Mouse (Mus musculus): ENCODE data around the gene Olfr695. TPM values are rescaled to one million over a fixed set of nuclear protein-coding genes. Genes with fewer than 3 reads are reported as not detected.
"Not testable (repeated sequence)": the region's sequence is repeated elsewhere in the genome, so short reads cannot be mapped to it uniquely, and the experiment has no call there.

Olfr695 gene
- polyA plus RNA-seq, 1 experiment from 2014 or later: not detected

GRCm38 (mm10) chr7:106711463-106711862 is 4.7 kb downstream of the Olfr695 start:
- no peak overlapping the region for H3K27ac ChIP-seq (replicated peaks; ENCODE audit: low read depth, low read length)
- WGBS: 85% methylated on average over 6 of the region's 6 CpGs
- no peak for DNase-seq (ENCODE audit: low spot score)
- H3K4me3 ChIP-seq (ENCODE audit: low read depth, low read length): no peak overlapping the region
- no peak overlapping the region for H3K4me2 ChIP-seq (ENCODE audit: low read depth, low read length)
- H3K36me3 ChIP-seq (ENCODE audit: control insufficient read depth, insufficient read depth, low read length): no peaks in the 10 kb centered on the region
- no peaks in the 10 kb centered on the region for H3K4me1 ChIP-seq (ENCODE audit: control insufficient read depth, insufficient read depth, low read length)
- no peaks in the 10 kb centered on the region for H3K9me3 ChIP-seq (ENCODE audit: control insufficient read depth, low read length)
- H3K9ac ChIP-seq (ENCODE audit: low read depth, low read length): no peak overlapping the region
- no peak for ATAC-seq (ENCODE audit: low read depth)
- H3K27me3 ChIP-seq (replicated peaks; ENCODE audit: control insufficient read depth, insufficient read depth, low read length): no peaks in the 10 kb centered on the region

GRCm38 (mm10) chr7:106707705-106708104 is 8.5 kb downstream of the Olfr695 start:
- not testable (repeated sequence) for ATAC-seq (ENCODE audit: low read depth); H3K9me3 ChIP-seq (ENCODE audit: control insufficient read depth, low read length); H3K27me3 ChIP-seq (replicated peaks; ENCODE audit: control insufficient read depth, insufficient read depth, low read length); H3K4me3 ChIP-seq (ENCODE audit: low read depth, low read length); H3K4me2 ChIP-seq (ENCODE audit: low read depth, low read length); H3K4me1 ChIP-seq (ENCODE audit: control insufficient read depth, insufficient read depth, low read length); H3K9ac ChIP-seq (ENCODE audit: low read depth, low read length); DNase-seq (ENCODE audit: low spot score); H3K36me3 ChIP-seq (ENCODE audit: control insufficient read depth, insufficient read depth, low read length); H3K27ac ChIP-seq (replicated peaks; ENCODE audit: low read depth, low read length)
- WGBS: 95% methylated on average over 8 of the region's 10 CpGs

GRCm38 (mm10) chr7:106696891-106697290 is 19.3 kb downstream of the Olfr695 start:
- Histone ChIP-seq H3K36me3 (ENCODE audit: control insufficient read depth, insufficient read depth, low read length) (no peaks in the 10 kb centered on the region), H3K4me3 (ENCODE audit: low read depth, low read length) (no peak overlapping the region), H3K4me2 (ENCODE audit: low read depth, low read length) (no peak overlapping the region), H3K27ac (replicated peaks; ENCODE audit: low read depth, low read length) (no peak overlapping the region), H3K27me3 (replicated peaks; ENCODE audit: control insufficient read depth, insufficient read depth, low read length) (no peaks in the 10 kb centered on the region), H3K4me1 (ENCODE audit: control insufficient read depth, insufficient read depth, low read length) (no peaks in the 10 kb centered on the region), H3K9me3 (ENCODE audit: control insufficient read depth, low read length) (peaks cover 14% of the 10 kb centered on the region), H3K9ac (ENCODE audit: low read depth, low read length) (no peak overlapping the region)
- DNase-seq (ENCODE audit: low spot score) (no peak), ATAC-seq (ENCODE audit: low read depth) (no peak)
- 60% methylated on average over 1 of the region's 1 CpGs for WGBS

GRCm38 (mm10) chr7:106692976-106693375 is 23.2 kb downstream of the Olfr695 start:
- Histone ChIP-seq H3K9me3 (ENCODE audit: control insufficient read depth, low read length) (no peaks in the 10 kb centered on the region), H3K4me3 (ENCODE audit: low read depth, low read length) (no peak overlapping the region), H3K4me1 (ENCODE audit: control insufficient read depth, insufficient read depth, low read length) (no peaks in the 10 kb centered on the region), H3K27ac (replicated peaks; ENCODE audit: low read depth, low read length) (no peak overlapping the region), H3K36me3 (ENCODE audit: control insufficient read depth, insufficient read depth, low read length) (no peaks in the 10 kb centered on the region), H3K9ac (ENCODE audit: low read depth, low read length) (no peak overlapping the region), H3K27me3 (replicated peaks; ENCODE audit: control insufficient read depth, insufficient read depth, low read length) (no peaks in the 10 kb centered on the region), H3K4me2 (ENCODE audit: low read depth, low read length) (no peak overlapping the region)
- no peak for ATAC-seq (ENCODE audit: low read depth)
- no peak for DNase-seq (ENCODE audit: low spot score)
- 75% methylated on average over 3 of the region's 3 CpGs for WGBS

GRCm38 (mm10) chr7:106691714-106692113 is 24.5 kb downstream of the Olfr695 start, which contains the start of gene Olfr694:
Gene Olfr694 (minus strand): TSS chr7:106691814.
- no peaks in the 10 kb centered on the region for H3K36me3 ChIP-seq (ENCODE audit: control insufficient read depth, insufficient read depth, low read length)
- no peaks in the 10 kb centered on the region for H3K27me3 ChIP-seq (replicated peaks; ENCODE audit: control insufficient read depth, insufficient read depth, low read length)
- no peaks in the 10 kb centered on the region for H3K4me1 ChIP-seq (ENCODE audit: control insufficient read depth, insufficient read depth, low read length)
- no peak within 1 kb of the TSS for H3K9ac ChIP-seq (ENCODE audit: low read depth, low read length)
- WGBS: 94% methylated on average over 1 of the region's 1 CpGs
- no peak within 1 kb of the TSS for H3K4me2 ChIP-seq (ENCODE audit: low read depth, low read length)
- DNase-seq (ENCODE audit: low spot score) (peak; percentile 5), ATAC-seq (ENCODE audit: low read depth) (no peak)
- no peak within 1 kb of the TSS for H3K27ac ChIP-seq (replicated peaks; ENCODE audit: low read depth, low read length)
- no peak within 1 kb of the TSS for H3K4me3 ChIP-seq (ENCODE audit: low read depth, low read length)
- H3K9me3 ChIP-seq (ENCODE audit: control insufficient read depth, low read length): no peaks in the 10 kb centered on the region

- Histone ChIP-seq H3K4me1 (ENCODE audit: control insufficient read depth, insufficient read depth, low read length) (no peaks in the 10 kb centered on the region), H3K9ac (ENCODE audit: low read depth, low read length) (no peak overlapping the region), H3K36me3 (ENCODE audit: control insufficient read depth, insufficient read depth, low read length) (no peaks in the 10 kb centered on the region), H3K4me2 (ENCODE audit: low read depth, low read length) (no peak overlapping the region), H3K27ac (replicated peaks; ENCODE audit: low read depth, low read length) (no peak overlapping the region), H3K4me3 (ENCODE audit: low read depth, low read length) (no peak overlapping the region), H3K9me3 (ENCODE audit: control insufficient read depth, low read length) (no peaks in the 10 kb centered on the region), H3K27me3 (replicated peaks; ENCODE audit: control insufficient read depth, insufficient read depth, low read length) (no peaks in the 10 kb centered on the region)
- 80% methylated on average over 2 of the region's 2 CpGs for WGBS
- ATAC-seq (ENCODE audit: low read depth) (no peak), DNase-seq (ENCODE audit: low spot score) (no peak)
Observed at GRCm38 (mm10) chr7:106685382-106685781, 30.8 kb downstream of the Olfr695 start.

- no peak within 1 kb of the TSS for H3K9ac ChIP-seq (ENCODE audit: low read depth, low read length)
- ATAC-seq (ENCODE audit: low read depth): no peak
- H3K9me3 ChIP-seq (ENCODE audit: control insufficient read depth, low read length): no peaks in the 10 kb centered on the region
- no peaks in the 10 kb centered on the region for H3K27me3 ChIP-seq (replicated peaks; ENCODE audit: control insufficient read depth, insufficient read depth, low read length)
- DNase-seq (ENCODE audit: low spot score): no peak
- H3K4me3 ChIP-seq (ENCODE audit: low read depth, low read length): no peak within 1 kb of the TSS
- no peak within 1 kb of the TSS for H3K27ac ChIP-seq (replicated peaks; ENCODE audit: low read depth, low read length)
- no peaks in the 10 kb centered on the region for H3K4me1 ChIP-seq (ENCODE audit: control insufficient read depth, insufficient read depth, low read length)
- no peaks in the 10 kb centered on the region for H3K36me3 ChIP-seq (ENCODE audit: control insufficient read depth, insufficient read depth, low read length)
- H3K4me2 ChIP-seq (ENCODE audit: low read depth, low read length): no peak within 1 kb of the TSS
Observed at GRCm38 (mm10) chr7:106680484-106680883, 35.7 kb downstream of the Olfr695 start, which contains the start of gene Olfr693. Gene Olfr693 (minus strand): TSS chr7:106680584.

Other genes starting within 250 kb of the Olfr695 start
- gene Olfr693, start 35.8 kb downstream of the Olfr695 start, polyA plus RNA-seq (2014; fragmentation: Nextera tagmentation; extraction: Ambion mirVana): not detected in 2 replicates
- gene Olfr694, start 24.6 kb downstream of the Olfr695 start, polyA plus RNA-seq (2014; fragmentation: Nextera tagmentation; extraction: Ambion mirVana): not detected in 2 replicates
- gene Olfr697, start 26.0 kb upstream of the Olfr695 start, polyA plus RNA-seq (2014; fragmentation: Nextera tagmentation; extraction: Ambion mirVana): 0.20 TPM in 1 of 2 replicates, not detected in the other
- gene Olfr698, start 39.0 kb upstream of the Olfr695 start, polyA plus RNA-seq (2014; fragmentation: Nextera tagmentation; extraction: Ambion mirVana): not detected in 2 replicates
- not detected in 2 replicates for gene Olfr699, start 76.8 kb upstream of the Olfr695 start, polyA plus RNA-seq (2014; fragmentation: Nextera tagmentation; extraction: Ambion mirVana)
- gene Olfr700, start 92.4 kb upstream of the Olfr695 start, polyA plus RNA-seq (2014; fragmentation: Nextera tagmentation; extraction: Ambion mirVana): not detected in 2 replicates
- gene Olfr701, start 97.7 kb upstream of the Olfr695 start, polyA plus RNA-seq (2014; fragmentation: Nextera tagmentation; extraction: Ambion mirVana): 0.08 TPM in 1 of 2 replicates, not detected in the other
- not detected in 2 replicates for gene Olfr702, start 117.5 kb upstream of the Olfr695 start, polyA plus RNA-seq (2014; fragmentation: Nextera tagmentation; extraction: Ambion mirVana)
- not detected in 2 replicates for gene Olfr703, start 127.0 kb upstream of the Olfr695 start, polyA plus RNA-seq (2014; fragmentation: Nextera tagmentation; extraction: Ambion mirVana)
- not detected in 2 replicates for gene Olfr704, start 146.8 kb upstream of the Olfr695 start, polyA plus RNA-seq (2014; fragmentation: Nextera tagmentation; extraction: Ambion mirVana)
- 0.22 TPM in 1 of 2 replicates, not detected in the other for gene Olfr705, start 160.5 kb upstream of the Olfr695 start, polyA plus RNA-seq (2014; fragmentation: Nextera tagmentation; extraction: Ambion mirVana)
- not detected in 2 replicates for gene Olfr706, start 171.8 kb upstream of the Olfr695 start, polyA plus RNA-seq (2014; fragmentation: Nextera tagmentation; extraction: Ambion mirVana)
- 0.10 TPM in 1 of 2 replicates, not detected in the other for gene Olfr707, start 184.8 kb upstream of the Olfr695 start, polyA plus RNA-seq (2014; fragmentation: Nextera tagmentation; extraction: Ambion mirVana)
- not detected in 2 replicates for gene Olfr1532-ps1, start 191.6 kb upstream of the Olfr695 start, polyA plus RNA-seq (2014; fragmentation: Nextera tagmentation; extraction: Ambion mirVana)
- not detected in 2 replicates for gene Olfr709-ps1, start 215.8 kb upstream of the Olfr695 start, polyA plus RNA-seq (2014; fragmentation: Nextera tagmentation; extraction: Ambion mirVana)
- gene Olfr710, start 231.9 kb upstream of the Olfr695 start, polyA plus RNA-seq (2014; fragmentation: Nextera tagmentation; extraction: Ambion mirVana): not detected in 2 replicates
- gene Olfr6, start 247.5 kb upstream of the Olfr695 start, polyA plus RNA-seq (2014; fragmentation: Nextera tagmentation; extraction: Ambion mirVana): 0.04 TPM in 1 of 2 replicates, not detected in the other

Data from embryonic facial prominence, embryonic 14.5 days (tissue).